Mouse (Mus musculus) cortical plate, adult 2 months (tissue): ENCODE results near the gene Med20. TPM values are rescaled to one million over a fixed set of nuclear protein-coding genes. Genes with fewer than 3 reads are reported as not detected.
A peak's percentile ranks its signal among the peaks of the same experiment; 100 is the strongest.

Experiments
- H3K27ac ChIP-seq: fragments of 200-500 bp; 2 replicates; pipeline ENCODE4 v1.5.1; 2012; ENCODE audit warnings: low read length, control low read depth, inconsistent platforms; ENCODE audit not compliant: insufficient read depth
- H3K4me1 ChIP-seq: fragments of 200-500 bp; 2 replicates; pipeline ENCODE4 v1.6.1; 2011; ENCODE audit warnings: low read length; ENCODE audit not compliant: control insufficient read depth, insufficient read depth
- H3K4me3 ChIP-seq: fragments of 200-500 bp; 2 replicates; pipeline ENCODE4 v1.5.1; 2011; ENCODE audit warnings: mild to moderate bottlenecking, low read length, control low read depth; ENCODE audit not compliant: insufficient read depth
- CTCF ChIP-seq: fragments of 200-500 bp; IDR thresholded peaks from 2 replicates; pipeline ENCODE4 v1.5.1; 2011; ENCODE audit warnings: mild to moderate bottlenecking, control low read depth, low read length; ENCODE audit not compliant: insufficient read depth; ENCODE audit errors: extremely low read depth
- POLR2A ChIP-seq: fragments of 200-500 bp; IDR thresholded peaks from 2 replicates; pipeline ENCODE4 v1.6.1; 2011; ENCODE audit warnings: mild to moderate bottlenecking, low read length, control low read depth; ENCODE audit not compliant: insufficient read depth; ENCODE audit errors: extremely low read depth
- polyA plus RNA-seq: library from polyadenylated mRNA; depleted of rRNA; stranded (reverse); fragments of >200 nt; gene quantifications from 2 replicates; pipeline ENCODE4 v1.2.3, GENCODE M21; 2012

Med20 gene
- polyA plus RNA-seq, 1 experiment, result 32.6 TPM

GRCm38 (mm10) chr17:47574830-47575229 lies 36.6 kb upstream of the Med20 start:
- no peak overlapping the region for H3K27ac ChIP-seq
- no peaks in the 10 kb centered on the region for H3K4me1 ChIP-seq
- TF ChIP-seq POLR2A, result no peak
- TF ChIP-seq CTCF, result no peak
- H3K4me3 ChIP-seq, result no peak overlapping the region

GRCm38 (mm10) chr17:47578655-47579054 lies 32.7 kb upstream of the Med20 start:
- no peak for TF ChIP-seq CTCF
- H3K27ac ChIP-seq, result no peak overlapping the region

GRCm38 (mm10) chr17:47580962-47581361 lies 30.4 kb upstream of the Med20 start:
- H3K4me3 ChIP-seq, result no peak overlapping the region
- no peak for TF ChIP-seq POLR2A
- no peak for TF ChIP-seq CTCF

More at GRCm38 (mm10) chr17:47578655-47579054, 32.7 kb upstream of the Med20 start:
- Histone ChIP-seq H3K4me3 (no peak overlapping the region), H3K4me1 (no peaks in the 10 kb centered on the region)

GRCm38 (mm10) chr17:47588517-47588916 lies 22.9 kb upstream of the Med20 start:
- Histone ChIP-seq H3K27ac (no peak overlapping the region), H3K4me3 (no peak overlapping the region), H3K4me1 (no peaks in the 10 kb centered on the region)
- TF ChIP-seq POLR2A, result no peak
- TF ChIP-seq CTCF, result no peak

More at GRCm38 (mm10) chr17:47580962-47581361, 30.4 kb upstream of the Med20 start:
- H3K4me1 ChIP-seq, result no peaks in the 10 kb centered on the region
- no peak overlapping the region for H3K27ac ChIP-seq

DNA sequence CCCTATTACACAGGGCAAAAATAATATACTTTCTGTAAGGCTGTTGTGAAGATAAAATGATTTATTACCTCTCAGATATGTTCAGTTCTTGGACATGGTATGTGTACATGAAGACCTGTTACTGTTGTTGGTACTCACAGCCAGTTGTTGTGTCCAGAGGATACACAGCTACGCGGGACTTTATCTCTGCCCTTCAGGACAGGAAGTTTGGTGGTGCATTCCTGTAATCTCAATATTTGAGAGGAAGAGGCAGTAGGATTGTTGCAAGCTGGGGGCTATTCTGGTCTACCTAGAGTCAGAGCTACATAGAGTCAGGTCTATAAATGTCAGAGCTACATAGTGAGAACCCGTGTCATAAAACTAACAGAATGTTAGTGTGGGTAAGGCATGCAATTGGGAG lies 20.3 kb upstream of the Med20 start:
- Histone ChIP-seq H3K4me1 (0 out of 2 replicates have a peak, but pooled peaks cover 2% of the 10 kb centered on the region), H3K4me3 (no peak overlapping the region), H3K27ac (no peak overlapping the region)
- TF ChIP-seq POLR2A (no peak), CTCF (no peak)

DNA sequence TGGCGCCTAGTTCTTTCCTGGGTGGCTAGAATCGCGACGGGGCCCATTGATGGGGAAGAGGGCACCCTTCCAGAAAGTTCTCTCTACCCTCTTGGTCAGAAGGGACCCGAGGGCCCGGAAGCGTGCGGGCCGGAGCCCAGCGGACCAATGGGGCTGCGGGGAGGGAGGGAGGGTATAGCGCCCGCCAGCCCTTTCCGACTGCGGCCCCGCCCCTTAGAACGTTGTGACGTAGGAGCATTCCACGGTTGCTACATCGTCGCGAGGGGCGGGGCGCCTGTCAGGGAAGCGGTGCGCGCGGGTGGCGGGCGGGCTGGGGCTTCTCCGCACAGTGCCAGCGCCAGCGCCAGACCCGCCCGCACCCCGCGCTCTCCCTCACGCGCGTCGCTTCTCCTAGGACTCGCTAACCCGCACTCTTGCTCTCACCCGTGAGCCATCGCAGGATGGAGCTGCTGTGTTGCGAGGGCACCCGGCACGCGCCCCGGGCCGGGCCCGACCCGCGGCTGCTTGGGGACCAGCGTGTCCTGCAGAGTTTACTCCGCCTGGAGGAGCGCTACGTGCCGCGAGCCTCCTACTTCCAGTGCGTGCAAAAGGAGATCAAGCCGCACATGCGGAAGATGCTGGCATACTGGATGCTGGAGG lies 18.0 kb upstream of the Med20 start:
- Histone ChIP-seq H3K27ac (0 out of 2 replicates have a peak overlapping the region, but pooled peaks have one; percentile 73), H3K4me3 (peak overlapping the region; percentile 87), H3K4me1 (0 out of 2 replicates have a peak, but pooled peaks cover 2% of the 10 kb centered on the region)
- TF ChIP-seq POLR2A (peak; percentile 16; the same call in 1 of the 2 replicates), CTCF (no peak)

- Histone ChIP-seq H3K4me1 (0 out of 2 replicates have a peak, but pooled peaks cover 2% of the 10 kb centered on the region), H3K27ac (no peak overlapping the region), H3K4me3 (peak overlapping the region; percentile 87)
- TF ChIP-seq CTCF, result no peak
- no peak for TF ChIP-seq POLR2A
Measured at GRCm38 (mm10) chr17:47593854-47594182, 17.6 kb upstream of the Med20 start.

DNA sequence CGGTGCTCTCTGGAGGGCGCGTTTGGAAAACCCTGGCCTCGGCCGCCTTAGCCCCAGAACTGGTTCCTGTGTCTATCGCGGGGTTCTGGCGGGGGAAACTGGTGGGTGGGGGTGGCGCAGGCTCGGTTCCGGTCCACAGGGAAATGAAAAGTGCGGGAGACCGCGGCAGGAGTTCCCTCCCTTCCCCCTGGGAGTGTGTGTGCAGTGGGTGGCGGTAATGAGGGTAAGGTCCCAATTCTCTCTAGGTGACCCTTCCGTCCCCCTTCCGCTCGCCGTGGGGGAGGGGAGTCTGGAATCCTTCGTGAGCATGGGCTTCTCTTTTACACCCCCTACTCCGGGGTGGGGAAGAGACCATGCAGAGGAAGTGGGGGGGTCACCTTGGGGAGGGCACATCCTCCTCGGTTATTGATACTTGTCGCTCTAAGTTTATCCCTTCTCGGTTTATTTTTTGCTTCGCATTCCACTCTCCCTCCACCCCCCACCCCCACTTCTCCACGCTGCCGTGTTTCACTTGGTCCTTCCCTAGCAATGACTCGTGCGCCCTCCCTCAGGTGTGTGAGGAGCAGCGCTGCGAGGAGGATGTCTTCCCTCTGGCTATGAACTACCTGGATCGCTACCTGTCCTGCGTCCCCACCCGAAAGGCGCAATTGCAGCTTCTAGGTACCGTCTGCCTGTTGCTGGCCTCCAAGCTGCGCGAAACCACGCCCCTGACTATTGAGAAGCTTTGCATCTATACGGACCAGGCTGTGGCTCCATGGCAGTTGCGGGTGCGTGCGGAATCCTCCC lies 17.0 kb upstream of the Med20 start:
- TF ChIP-seq POLR2A, result no peak
- no peak for TF ChIP-seq CTCF
- Histone ChIP-seq H3K4me3 (peak overlapping the region; percentile 87), H3K27ac (no peak overlapping the region), H3K4me1 (0 out of 2 replicates have a peak, but pooled peaks cover 2% of the 10 kb centered on the region)

GRCm38 (mm10) chr17:47594969-47595247 lies 16.5 kb upstream of the Med20 start:
- H3K4me3 ChIP-seq, result peak overlapping the region; percentile 87; the same call in 1 of the 2 replicates
- TF ChIP-seq POLR2A, result no peak
- TF ChIP-seq CTCF, result no peak
- 0 out of 2 replicates have a peak, but pooled peaks cover 2% of the 10 kb centered on the region for H3K4me1 ChIP-seq
- H3K27ac ChIP-seq, result no peak overlapping the region

DNA sequence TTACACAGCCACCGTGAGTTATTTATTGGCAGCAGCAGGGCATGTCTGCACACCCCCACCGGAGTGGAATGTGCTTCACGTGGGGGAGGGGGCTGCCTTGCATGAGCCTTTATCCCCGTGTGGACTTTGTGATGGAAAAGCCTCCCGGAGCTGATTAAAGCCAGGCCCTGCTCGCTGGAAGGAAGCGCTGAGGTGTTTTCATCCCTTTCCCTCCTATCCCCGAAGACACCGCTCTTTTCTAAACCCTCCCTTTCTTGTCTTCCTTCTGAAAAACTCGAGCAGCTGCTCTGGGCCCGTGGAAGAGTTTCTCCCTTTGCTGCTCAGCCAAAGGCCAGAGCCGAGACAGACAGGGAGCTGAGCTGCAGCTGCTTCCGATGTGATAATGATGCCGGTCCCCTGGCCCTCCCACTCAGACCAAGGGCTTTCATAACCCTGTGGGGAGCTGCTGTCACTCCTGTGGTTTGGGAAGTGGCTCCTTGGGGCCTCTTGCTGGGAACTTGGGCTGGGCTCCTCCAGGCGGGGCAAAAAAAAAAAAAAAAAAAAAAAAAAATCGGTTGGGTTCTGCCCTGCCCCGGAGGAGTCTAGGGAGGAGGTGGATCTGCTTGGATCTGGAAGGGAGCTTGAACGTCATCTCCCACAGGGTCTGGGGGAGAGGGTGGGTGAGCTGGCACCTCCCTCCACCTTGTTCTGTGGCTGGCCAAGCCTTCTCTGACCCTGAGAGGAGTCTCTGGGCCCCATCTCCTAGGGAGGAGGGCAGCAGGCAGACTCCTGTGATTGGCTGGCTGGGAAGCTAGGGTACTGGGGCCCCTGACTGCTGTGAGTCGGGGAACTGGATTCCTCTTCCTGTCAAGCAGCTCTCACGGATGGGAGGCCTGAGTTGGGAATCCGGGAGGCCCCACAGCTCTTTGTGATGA lies 15.9 kb upstream of the Med20 start:
- TF ChIP-seq CTCF (no peak), POLR2A (no peak)
- Histone ChIP-seq H3K4me3 (peak overlapping the region; percentile 87), H3K27ac (no peak overlapping the region), H3K4me1 (0 out of 2 replicates have a peak, but pooled peaks cover 2% of the 10 kb centered on the region)
